Mouse (Mus musculus) heart, embryonic 14.5 days (tissue): Measurements from ENCODE around the gene 9230112D13Rik. TPM values are rescaled to one million over a fixed set of nuclear protein-coding genes. Genes with fewer than 3 reads are reported as not detected.

Source experiments
- ATAC-seq: fragments of 200-750 bp; cut with Nextera tagmentation; 2 replicates; pipeline ENCODE4 v1.8.0; 2017; ENCODE audit warnings: low read depth, moderate TSS enrichment; ENCODE audit not compliant: insufficient number of reproducible peaks, insufficient read depth, low FRiP score
- H3K27ac ChIP-seq, 2 experiments: fragments of 200-500 bp in 1 of 2; fragments of 300-500 bp in 1 of 2; sonication (generic) in 1 of 2; replicated peaks in 1 of 2; 2 replicates each; pipeline ENCODE4 v1.5.1; 2012 to 2014; ENCODE audit warnings: low read depth in 2 of 2, low read length in 2 of 2, control low read depth in 1 of 2, mild to moderate bottlenecking in 1 of 2, mixed read lengths in 1 of 2; ENCODE audit not compliant: control insufficient read depth in 1 of 2, insufficient read depth in 1 of 2
- H3K27me3 ChIP-seq: fragments of 300-500 bp; sonication (generic); 2 replicates; pipeline ENCODE4 v1.6.1; 2014; ENCODE audit warnings: mild to moderate bottlenecking, low read length, control low read depth; ENCODE audit not compliant: control insufficient read depth, insufficient read depth
- H3K36me3 ChIP-seq: fragments of 300-500 bp; sonication (generic); 2 replicates; pipeline ENCODE4 v1.6.1; 2014; ENCODE audit warnings: mild to moderate bottlenecking, control low read depth, low read length, mixed read lengths; ENCODE audit not compliant: control insufficient read depth, insufficient read depth
- H3K4me1 ChIP-seq, 2 experiments: fragments of 200-500 bp in 1 of 2; fragments of 300-500 bp in 1 of 2; sonication (generic) in 1 of 2; 2 replicates each; pipeline ENCODE4 v1.6.1; 2012 to 2014; ENCODE audit warnings: low read length in 2 of 2, control low read depth in 1 of 2, mixed read lengths in 1 of 2; ENCODE audit not compliant: control insufficient read depth in 2 of 2, insufficient read depth in 2 of 2
- H3K4me2 ChIP-seq: fragments of 300-500 bp; sonication (generic); 2 replicates; pipeline ENCODE4 v1.6.1; 2014; ENCODE audit warnings: mild to moderate bottlenecking, low read length
- H3K4me3 ChIP-seq, 2 experiments: fragments of 200-500 bp in 1 of 2; fragments of 300-500 bp in 1 of 2; sonication (generic) in 1 of 2; 2 replicates each; pipeline ENCODE4 v1.5.1; 2012 to 2014; ENCODE audit warnings: low read length in 2 of 2, mild to moderate bottlenecking in 2 of 2, control low read depth in 1 of 2, low read depth in 1 of 2, moderate library complexity in 1 of 2; ENCODE audit not compliant: control insufficient read depth in 1 of 2, insufficient read depth in 1 of 2
- H3K9ac ChIP-seq: fragments of 300-500 bp; sonication (generic); 2 replicates; pipeline ENCODE4 v1.6.1; 2014; ENCODE audit warnings: mild to moderate bottlenecking, low read length
- H3K9me3 ChIP-seq: fragments of 300-500 bp; sonication (generic); 2 replicates; pipeline ENCODE4 v1.6.1; 2016; ENCODE audit warnings: low read length, control low read depth; ENCODE audit not compliant: control insufficient read depth
- WGBS: fragments of 180-500 bp; shearing (Covaris S2); extraction: QIAGEN DNeasy Blood & Tissue Kit; methylation state at CpG from one replicate; pipeline ENCODE4 v1.1.7; 2014; 5-methylcytosine and 5-hydroxymethylcytosine counted together
- polyA plus RNA-seq: library from polyadenylated mRNA; unstranded; fragments of >200 nt; fragmentation: Nextera tagmentation; extraction: Ambion mirVana; gene quantifications from 2 replicates; pipeline ENCODE4 v1.2.1, GENCODE M21; 2014

9230112D13Rik gene
- polyA plus RNA-seq, 1 experiment from 2014 or later = not detected

DNA sequence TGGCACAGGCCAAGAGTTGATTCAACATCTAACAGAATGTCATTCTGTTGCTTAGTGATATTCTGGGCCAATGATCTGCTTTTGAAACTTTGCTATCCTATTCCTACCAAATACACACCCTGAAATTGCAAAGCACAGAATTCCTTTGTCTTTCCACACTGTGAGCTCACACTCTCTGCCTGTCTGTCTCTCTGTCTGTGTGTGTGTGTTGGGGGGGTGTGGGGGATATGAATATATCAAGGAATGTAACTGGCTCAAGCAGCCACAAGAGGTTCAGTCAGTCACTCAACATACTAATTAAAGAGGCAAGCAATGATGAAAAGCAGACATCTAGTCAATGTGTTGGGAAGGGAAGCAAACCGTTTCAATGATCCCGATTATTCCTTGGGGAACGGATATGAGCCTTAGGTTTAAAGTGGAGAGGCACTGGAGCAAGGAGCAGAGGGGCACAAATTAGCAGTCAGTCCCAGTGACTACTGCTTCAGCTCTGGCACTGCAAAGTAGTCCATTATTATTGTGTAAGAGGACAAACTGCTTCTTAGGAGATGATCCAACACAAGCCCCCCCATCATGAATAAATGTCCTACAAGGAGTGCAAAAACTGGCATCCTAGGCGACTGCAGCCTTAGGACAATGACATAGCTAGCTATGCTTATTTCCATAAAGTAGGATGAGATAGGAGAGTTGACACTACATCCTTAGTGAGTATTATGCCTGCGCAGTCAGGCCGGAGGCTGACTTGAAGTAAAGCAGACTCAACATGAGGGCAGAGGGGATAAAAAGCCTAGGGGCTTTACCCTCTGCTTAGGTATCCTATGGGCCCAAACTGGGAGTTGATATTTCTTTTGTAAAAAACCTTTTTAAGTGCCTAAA lies 38.9 kb downstream of the 9230112D13Rik start:
- Histone ChIP-seq H3K4me3 (no peak overlapping the region), H3K4me1 (peaks cover 7 to 63% of the 10 kb centered on the region in 2 experiments)

DNA sequence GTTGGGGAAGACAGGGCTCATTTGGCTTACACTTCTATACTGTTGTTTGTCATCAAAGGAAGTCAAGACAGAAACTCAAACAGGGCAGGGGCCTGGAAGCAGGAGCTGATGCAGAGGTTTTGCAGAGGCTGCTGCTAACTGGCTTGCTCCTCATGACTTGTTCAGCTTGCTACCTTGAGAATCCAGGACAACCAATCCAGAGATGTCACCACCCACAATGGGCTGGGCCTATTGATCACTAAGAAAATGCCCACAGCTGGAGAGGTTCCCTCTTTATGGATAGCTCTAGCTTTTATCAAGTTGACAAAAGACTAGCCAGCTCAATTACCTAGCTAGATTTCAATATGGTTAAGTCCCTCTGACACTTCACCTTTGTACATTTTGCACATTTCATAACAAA lies 51.0 kb downstream of the 9230112D13Rik start:
- no peak overlapping the region for H3K4me3 ChIP-seq
- no peak overlapping the region for H3K4me2 ChIP-seq
- H3K9me3 ChIP-seq = no peaks in the 10 kb centered on the region
- no peaks in the 10 kb centered on the region for H3K36me3 ChIP-seq
- H3K27ac ChIP-seq = no peak overlapping the region
- H3K27me3 ChIP-seq = no peaks in the 10 kb centered on the region
- no peak overlapping the region for H3K9ac ChIP-seq
- H3K4me1 ChIP-seq = peaks cover 2 to 45% of the 10 kb centered on the region in 2 experiments
- no peak for ATAC-seq

More for the DNA sequence above, 38.9 kb downstream of the 9230112D13Rik start:
- Histone ChIP-seq H3K36me3 (no peaks in the 10 kb centered on the region), H3K9ac (peak overlapping the region; percentile 28), H3K4me2 (peak overlapping the region; percentile 31), H3K9me3 (no peaks in the 10 kb centered on the region), H3K27me3 (no peaks in the 10 kb centered on the region), H3K27ac (peak overlapping the region; percentile 69 to 79)
- ATAC-seq = 0 out of 2 replicates have a peak, but pooled peaks have one; percentile 71
- WGBS = 23% methylated on average over 6 of the region's 6 CpGs

DNA sequence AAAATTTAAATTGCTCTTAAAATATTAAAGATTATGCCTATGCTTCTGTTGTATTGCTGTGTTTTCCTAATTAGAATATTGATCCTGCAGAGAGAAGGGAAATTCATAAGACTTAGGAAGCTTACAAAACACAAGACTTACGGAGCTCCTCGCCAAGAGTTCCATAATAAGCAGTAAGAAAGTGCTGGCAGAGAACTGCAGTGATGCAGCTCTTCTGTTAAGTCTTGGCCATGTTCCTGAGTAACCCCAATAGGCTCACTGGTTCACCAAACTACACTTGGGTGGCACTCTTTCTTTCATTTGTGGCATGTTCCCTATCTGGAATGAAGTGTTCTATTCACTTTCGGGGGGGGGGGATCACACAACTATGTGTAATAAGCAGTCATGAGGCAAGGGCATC lies 56.3 kb downstream of the 9230112D13Rik start:
- H3K4me1 ChIP-seq = peaks cover 0 to 21% of the 10 kb centered on the region in 2 experiments; a peak in 3 of 4 replicates
- H3K4me2 ChIP-seq = no peak overlapping the region
- no peak for ATAC-seq
- H3K9ac ChIP-seq = no peak overlapping the region
- H3K4me3 ChIP-seq = no peak overlapping the region
- H3K27ac ChIP-seq = no peak overlapping the region
- no peaks in the 10 kb centered on the region for H3K9me3 ChIP-seq
- no peaks in the 10 kb centered on the region for H3K27me3 ChIP-seq
- no peaks in the 10 kb centered on the region for H3K36me3 ChIP-seq
- 53% methylated on average over 3 of the region's 3 CpGs for WGBS

Other genes starting within 250 kb of the 9230112D13Rik start
- gene Shld2, start 212.3 kb downstream of the 9230112D13Rik start, polyA plus RNA-seq = 7.1 and 7.3 TPM in 2 replicates
- gene Glud1, start 212.1 kb downstream of the 9230112D13Rik start, polyA plus RNA-seq = 65.4 and 68.0 TPM in 2 replicates
- not detected in 2 replicates for gene Fam25c, start 167.4 kb downstream of the 9230112D13Rik start, polyA plus RNA-seq
- 2.0 and 4.3 TPM in 2 replicates for gene Sncg, start 148.0 kb downstream of the 9230112D13Rik start, polyA plus RNA-seq
- 28.8 and 31.7 TPM in 2 replicates for gene Mmrn2, start 147.3 kb downstream of the 9230112D13Rik start, polyA plus RNA-seq
- gene Bmpr1a, start 19.5 kb downstream of the 9230112D13Rik start, polyA plus RNA-seq = 44.2 and 49.0 TPM in 2 replicates
- gene Ldb3, start 65.9 kb upstream of the 9230112D13Rik start, polyA plus RNA-seq = 301 and 314 TPM in 2 replicates
- 5.0 and 5.2 TPM in 2 replicates for gene Opn4, start 77.3 kb upstream of the 9230112D13Rik start, polyA plus RNA-seq
- gene Wapl, start 151.1 kb upstream of the 9230112D13Rik start, polyA plus RNA-seq = 18.1 and 19.9 TPM in 2 replicates